Mouse (Mus musculus) left cerebral cortex, adult 2 months (tissue): ENCODE data around the gene Clec2d. TPM values are rescaled to one million over a fixed set of nuclear protein-coding genes. Genes with fewer than 3 reads are reported as not detected.

Experiments
- DNase-seq, 2 experiments: peaks; one replicate each; pipeline ENCODE4 v3.0.0; 2021 to 2022; ENCODE audit warnings: low spot score in 2 of 2, mixed read lengths in 1 of 2; ENCODE audit errors: extremely low spot score in 1 of 2
- H3K27ac ChIP-seq: fragments of 200-600 bp; 2 replicates; pipeline ENCODE4 v1.8.1; 2022
- H3K4me3 ChIP-seq: fragments of 200-600 bp; 2 replicates; pipeline ENCODE4 v1.8.1; 2022
- CTCF ChIP-seq: fragments of 200-600 bp; IDR thresholded peaks from 2 replicates; pipeline ENCODE4 v1.8.1; 2022; ENCODE audit warnings: antibody characterized with exemption, mild to moderate bottlenecking, moderate library complexity
- intact Hi-C: fragments of 180-260 bp; cut with DNase I; formaldehyde crosslinking; loops from one replicate; pipeline ENCODE4 v1.15.1; 2025
- long read RNA-seq, 2 experiments: library from polyadenylated mRNA; stranded (forward); transcript quantifications; one replicate each; pipeline ENCODE4 v2.0.0; 2021; ENCODE audit warnings: borderline mapping rate in 2 of 2
- total RNA-seq, 2 experiments: library from RNA; stranded (reverse); gene quantifications; 2 replicates each; pipeline ENCODE4 v1.2.3; 2021

Clec2d gene
- 1 to 10 TPM; 4.7 to 8.4 TPM for total RNA-seq
- long read RNA-seq, experiment 1 = 0 reads
- long read RNA-seq, experiment 2 = 0 reads

DNA sequence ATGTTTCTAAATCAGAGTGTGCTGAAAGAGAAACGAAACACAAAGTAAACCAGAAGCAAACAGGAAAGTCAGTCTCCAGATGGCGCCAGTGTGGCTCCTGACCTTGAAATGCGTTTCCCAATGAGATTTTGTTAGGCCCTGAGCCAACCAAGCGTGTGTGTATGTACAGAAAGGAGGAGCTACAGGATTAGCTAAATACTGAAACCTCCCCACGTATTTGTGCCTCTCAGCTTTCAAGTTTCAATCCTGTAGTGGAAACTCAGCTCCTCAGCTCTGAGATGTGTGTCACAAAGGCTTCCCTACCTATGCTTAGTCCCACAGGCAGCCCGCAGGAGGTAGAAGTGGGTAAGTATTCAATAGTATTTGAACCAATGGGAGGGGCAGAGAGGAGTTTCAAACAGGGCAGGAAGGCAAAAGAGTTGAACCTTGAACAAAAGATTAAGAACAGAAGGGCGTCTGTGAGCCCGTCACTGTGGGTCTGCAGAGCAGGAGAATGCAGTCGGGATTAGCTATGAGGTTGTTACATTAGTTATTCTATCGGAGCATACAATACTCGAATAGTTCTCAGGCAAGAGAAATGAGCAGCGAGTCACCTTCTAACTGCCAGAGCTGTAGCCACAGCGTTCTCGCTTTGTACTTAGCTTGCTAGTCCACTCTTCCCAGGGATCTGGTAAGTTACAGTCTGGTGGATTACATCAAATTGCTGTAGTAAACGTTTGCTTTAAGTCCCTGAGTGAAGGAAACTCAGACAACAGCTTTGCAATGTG, at the start of gene Clec2d:
TSS of gene Clec2d (plus strand) at position 213 of the 767 bp plus-strand sequence.
- Histone ChIP-seq H3K4me3 (peak within 1 kb of the TSS; percentile 35), H3K27ac (peak within 1 kb of the TSS; percentile 86)
- intact Hi-C loops = loop anchor here (1.0 to 10.0 kb wide), 4 partner anchors 58 to 286 kb away; partner anchors contain the start of gene BC035044
- DNase-seq = peak; percentile 16 to 19
- peak; percentile 40 for TF ChIP-seq CTCF

DNA sequence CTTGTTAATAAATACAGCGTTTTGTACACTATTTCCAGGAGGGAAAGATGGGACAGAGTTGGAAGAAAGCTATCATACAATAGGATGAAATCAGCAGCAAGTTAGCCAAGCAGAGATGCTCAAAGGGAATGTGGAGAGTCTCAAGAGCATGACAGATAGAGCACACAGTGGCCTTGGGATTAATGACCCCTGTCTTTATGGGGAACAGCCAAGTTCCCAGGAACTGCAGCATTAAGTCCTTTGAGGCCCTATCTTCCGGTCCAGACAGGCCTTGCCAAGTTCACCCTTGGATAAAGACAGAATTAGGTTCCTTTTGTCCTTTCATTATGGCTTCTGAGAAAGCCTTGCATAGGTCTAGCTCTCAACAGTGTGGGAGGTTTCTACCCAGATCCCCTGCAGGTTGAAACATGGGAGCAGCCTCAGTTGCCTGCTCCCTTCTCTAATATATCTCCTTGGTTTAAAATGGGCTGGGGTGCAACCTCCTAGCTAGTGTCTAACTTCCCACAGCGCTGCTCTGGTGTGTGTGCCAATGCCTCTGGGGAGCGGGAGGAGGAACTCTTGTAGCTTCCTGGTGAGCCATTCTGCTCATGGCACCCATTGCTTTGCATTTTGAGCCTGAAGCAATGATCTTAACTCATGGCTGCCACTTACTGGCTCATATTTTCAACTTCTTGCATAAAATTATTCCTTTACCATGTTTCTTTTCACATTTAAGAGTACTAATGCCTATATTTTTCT, 47.6 kb upstream of the Clec2d start:
- intact Hi-C loops = no loop called here
- DNase-seq = no peak
- H3K27ac ChIP-seq = no peak overlapping the region
- no peak for TF ChIP-seq CTCF
- H3K4me3 ChIP-seq = no peak overlapping the region

DNA sequence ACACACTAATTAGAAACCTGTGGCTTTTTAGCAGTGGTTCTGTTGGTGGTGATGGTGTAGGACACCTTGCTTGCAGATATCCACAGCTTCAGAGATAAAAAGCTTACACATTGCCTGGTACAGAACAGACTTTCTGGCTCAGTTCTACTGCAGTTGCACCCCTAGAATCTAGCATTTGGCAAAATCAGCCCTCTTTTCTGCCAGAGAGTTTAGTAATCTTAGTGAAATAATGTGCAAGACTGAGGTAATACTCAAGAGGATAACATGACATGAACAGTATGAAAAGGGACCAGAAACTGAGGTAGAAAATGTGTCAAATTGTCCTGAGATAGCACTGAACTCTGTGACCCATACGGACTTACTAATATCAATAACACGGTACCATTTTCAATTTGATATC, 33.6 kb upstream of the Clec2d start:
- no peak for DNase-seq
- intact Hi-C loops = no loop called here
- TF ChIP-seq CTCF = no peak
- H3K27ac ChIP-seq = no peak overlapping the region
- no peak overlapping the region for H3K4me3 ChIP-seq

DNA sequence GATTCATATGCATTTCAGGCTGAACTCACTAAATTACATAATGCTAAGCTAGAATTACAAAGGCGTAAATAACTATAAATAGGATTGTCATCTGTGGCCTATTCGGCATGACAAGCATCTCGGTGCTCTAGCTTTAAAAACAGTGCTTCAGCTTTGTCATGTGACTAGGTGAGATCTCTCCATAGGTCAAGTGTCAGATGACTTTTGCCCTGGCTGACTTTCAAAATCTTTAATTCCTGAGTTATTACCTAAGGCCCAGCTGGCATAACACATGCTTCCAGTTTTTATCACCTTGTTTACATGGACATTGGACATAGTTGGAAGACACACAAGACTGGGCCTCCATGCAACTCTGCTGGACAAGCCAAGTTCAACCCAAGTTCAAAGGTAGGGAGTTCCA, 20.3 kb upstream of the Clec2d start:
- intact Hi-C loops = no loop called here
- no peak for DNase-seq
- Histone ChIP-seq H3K4me3 (no peak overlapping the region), H3K27ac (no peak overlapping the region)
- TF ChIP-seq CTCF = no peak

DNA sequence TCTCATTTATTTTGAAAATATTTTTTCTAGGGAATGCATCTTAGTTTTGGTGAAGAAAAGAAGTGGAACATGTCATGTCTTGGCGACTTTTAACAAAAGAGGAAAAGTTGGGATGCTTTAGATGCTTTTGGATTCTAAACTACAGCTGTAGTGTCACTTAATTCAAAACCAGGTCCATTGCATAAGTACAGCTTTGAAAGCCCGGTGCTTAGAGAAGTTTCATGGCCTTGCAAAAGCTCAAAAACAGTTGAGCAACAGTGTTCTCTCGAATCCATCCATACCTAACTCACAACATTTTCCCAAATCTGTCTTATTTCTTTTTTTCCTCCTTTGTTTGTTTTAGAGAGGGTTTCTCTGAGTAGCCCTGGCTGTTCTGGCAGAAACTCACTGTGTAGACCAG, 19.3 kb upstream of the Clec2d start:
- H3K4me3 ChIP-seq = no peak overlapping the region
- no peak overlapping the region for H3K27ac ChIP-seq
- intact Hi-C loops = no loop called here
- TF ChIP-seq CTCF = no peak
- DNase-seq = no peak

DNA sequence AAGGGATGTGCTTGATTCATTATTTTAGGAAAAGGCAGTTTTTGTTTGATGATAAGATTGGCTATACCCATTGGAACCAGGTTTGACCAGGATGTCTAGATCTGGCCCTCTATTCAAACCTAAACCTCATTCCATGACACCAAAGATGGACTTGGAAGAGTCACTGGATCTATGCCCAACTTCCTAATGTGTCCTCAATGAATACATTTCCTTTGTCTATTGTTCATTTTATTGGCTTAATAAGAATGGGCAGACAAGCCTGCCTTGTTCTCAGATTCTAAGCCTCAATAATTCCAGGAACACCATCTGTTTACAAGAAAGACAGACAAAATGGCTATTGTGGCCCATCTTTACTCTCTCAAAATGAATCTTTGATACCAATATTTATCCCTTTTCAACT, 18.5 kb upstream of the Clec2d start:
- DNase-seq = no peak
- no peak overlapping the region for H3K27ac ChIP-seq
- no peak for TF ChIP-seq CTCF
- intact Hi-C loops = no loop called here
- H3K4me3 ChIP-seq = no peak overlapping the region

DNA sequence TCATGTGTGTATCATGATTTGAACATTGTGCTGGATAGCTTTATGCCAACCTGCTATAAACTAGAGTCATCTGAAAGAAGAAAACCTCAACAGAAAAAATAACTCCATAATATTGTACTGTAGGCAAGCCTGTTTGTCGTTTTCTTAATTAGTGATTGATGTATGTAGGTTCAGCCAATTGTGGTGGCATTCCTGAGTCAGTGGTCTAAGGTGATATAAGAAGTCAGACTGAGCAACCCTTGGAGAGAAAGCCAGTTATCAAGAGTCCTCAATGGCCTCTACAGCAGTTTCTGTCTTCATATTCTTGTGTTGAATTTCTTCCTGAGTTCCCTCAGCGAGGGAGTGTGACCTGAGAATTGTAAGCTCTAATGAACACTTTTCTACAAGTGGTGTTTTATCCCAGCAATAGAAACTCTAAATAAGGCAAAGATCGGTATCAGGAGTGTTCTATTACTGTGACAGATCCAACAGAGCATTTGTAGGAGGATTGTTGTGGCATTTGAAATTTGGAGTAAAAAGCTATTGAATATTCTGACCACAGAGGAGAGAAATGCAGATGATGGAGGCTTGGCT, 17.7 kb upstream of the Clec2d start:
- H3K27ac ChIP-seq = no peak overlapping the region
- intact Hi-C loops = no loop called here
- H3K4me3 ChIP-seq = no peak overlapping the region
- TF ChIP-seq CTCF = no peak
- DNase-seq = no peak

DNA sequence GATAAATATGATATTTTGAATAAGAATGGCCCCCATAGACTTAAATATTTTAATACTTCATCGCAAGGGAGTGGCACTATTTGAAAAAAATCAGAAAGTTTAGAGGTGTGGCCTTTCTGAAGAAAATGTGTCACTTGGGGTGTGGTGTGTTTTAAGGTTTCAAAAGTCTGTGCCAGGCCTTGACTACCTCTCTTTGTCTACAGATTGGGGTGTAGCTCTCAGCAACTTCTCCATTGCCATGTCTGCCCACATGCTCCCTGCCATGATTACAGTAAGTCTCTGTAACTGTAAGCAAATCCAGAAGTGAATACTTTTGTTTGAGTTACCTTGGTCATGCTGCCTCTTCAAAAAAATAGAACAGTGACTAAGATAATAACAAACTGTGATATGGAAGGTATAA, 16.8 kb upstream of the Clec2d start:
- TF ChIP-seq CTCF = no peak
- Histone ChIP-seq H3K27ac (no peak overlapping the region), H3K4me3 (no peak overlapping the region)
- no peak for DNase-seq
- intact Hi-C loops = no loop called here

DNA sequence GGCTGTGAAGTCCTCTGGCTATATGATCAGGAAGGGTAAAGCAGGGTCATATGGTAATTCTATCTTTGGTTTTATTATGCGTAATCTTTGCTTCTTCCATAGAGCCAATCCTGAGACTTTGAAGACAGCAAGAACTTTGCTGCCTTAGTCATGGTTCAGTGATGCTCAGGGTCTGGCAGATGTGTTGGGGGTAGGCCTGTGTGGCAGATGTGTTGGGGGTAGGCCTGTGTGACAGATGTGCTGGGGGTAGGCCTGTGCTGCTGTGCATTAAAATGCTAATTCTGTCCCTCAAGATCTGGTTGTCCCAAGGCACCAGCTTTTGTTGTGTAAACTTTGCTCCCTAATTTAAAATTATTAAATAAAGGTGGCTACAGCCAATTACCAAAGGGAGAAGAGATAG, 9.5 kb upstream of the Clec2d start:
- H3K4me3 ChIP-seq = no peak overlapping the region
- intact Hi-C loops = no loop called here
- DNase-seq = no peak
- no peak for TF ChIP-seq CTCF
- no peak overlapping the region for H3K27ac ChIP-seq

DNA sequence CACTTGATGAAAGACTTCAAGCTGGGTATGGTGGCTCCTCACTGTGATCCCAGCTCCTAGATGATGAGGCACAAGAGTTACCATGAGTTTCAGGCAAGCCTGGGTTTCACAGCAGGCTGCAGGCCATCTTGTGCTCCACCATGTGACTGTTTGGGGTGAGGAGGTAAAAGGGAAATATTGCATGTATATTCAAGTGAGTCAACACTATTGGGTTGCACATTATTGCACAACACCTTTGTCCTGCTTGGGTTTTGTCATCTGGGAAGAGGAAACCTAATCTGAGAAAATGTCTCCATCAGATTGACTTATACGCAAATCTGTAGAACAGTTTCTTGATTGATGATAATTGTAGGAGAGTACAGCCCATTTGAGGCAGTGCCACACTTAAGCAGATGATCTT, 8.7 kb upstream of the Clec2d start:
- TF ChIP-seq CTCF = no peak
- DNase-seq = no peak
- Histone ChIP-seq H3K4me3 (no peak overlapping the region), H3K27ac (no peak overlapping the region)
- intact Hi-C loops = no loop called here

DNA sequence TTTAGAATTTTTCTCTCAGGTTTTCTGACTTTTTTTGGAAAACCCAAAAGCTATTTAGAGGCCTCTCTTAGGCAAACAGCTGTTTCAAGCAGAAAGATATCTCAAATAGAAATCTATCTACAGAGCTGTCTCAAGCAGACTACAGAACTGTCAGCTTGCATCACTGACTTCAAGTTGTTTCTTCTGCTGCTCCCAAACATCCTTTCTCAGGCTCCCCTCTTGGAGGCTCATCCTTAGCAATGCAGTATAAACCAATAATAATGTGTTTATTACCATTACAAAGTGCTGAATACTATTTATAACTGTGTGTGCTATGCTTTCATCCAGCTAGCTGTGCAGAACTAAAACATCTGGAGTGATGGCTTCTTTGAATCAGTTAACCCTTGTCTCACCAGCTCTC, 5.6 kb upstream of the Clec2d start:
- no peak overlapping the region for H3K27ac ChIP-seq
- DNase-seq = no peak
- TF ChIP-seq CTCF = no peak
- H3K4me3 ChIP-seq = no peak overlapping the region
- intact Hi-C loops = no loop called here

DNA sequence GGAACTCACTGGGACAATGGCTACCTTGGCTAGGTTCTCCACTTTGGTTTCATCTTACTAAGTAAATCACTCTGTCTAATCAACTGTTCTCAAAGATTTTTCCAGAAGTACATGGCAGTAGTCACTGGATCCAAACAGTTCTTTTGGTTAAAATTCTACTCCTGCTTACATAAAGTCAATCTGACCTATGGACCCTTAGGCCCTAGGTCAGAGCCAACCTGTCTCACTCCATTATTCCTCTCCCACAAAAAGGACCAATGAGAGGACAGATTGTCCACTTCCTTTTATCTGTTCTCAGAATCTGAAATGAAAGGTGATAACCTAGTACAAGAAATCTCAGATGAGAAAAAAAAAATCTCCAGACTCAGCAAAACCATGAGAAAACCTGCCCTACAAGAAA, 4.8 kb upstream of the Clec2d start:
- DNase-seq = no peak
- Histone ChIP-seq H3K27ac (no peak overlapping the region), H3K4me3 (no peak overlapping the region)
- no peak for TF ChIP-seq CTCF
- intact Hi-C loops = no loop called here

DNA sequence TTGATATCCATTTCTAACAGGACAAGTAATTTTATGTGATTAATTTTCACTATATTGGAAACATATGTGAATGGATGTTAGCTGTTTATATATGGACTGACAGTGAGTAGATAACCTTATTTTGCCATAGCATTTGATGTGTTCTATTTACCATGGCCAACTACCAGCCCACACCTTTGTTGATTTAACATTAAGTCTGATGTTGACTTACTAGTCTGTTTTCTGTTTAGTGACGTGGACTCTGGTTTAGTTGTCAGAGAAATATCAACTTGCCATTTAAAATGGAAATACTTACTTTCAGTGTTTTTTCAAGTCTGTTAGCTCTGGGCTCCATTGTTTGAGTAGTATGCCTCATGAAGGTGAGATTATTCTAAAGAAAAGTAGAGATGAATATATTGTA, 3.8 kb upstream of the Clec2d start:
- Histone ChIP-seq H3K27ac (no peak overlapping the region), H3K4me3 (no peak overlapping the region)
- intact Hi-C loops = no loop called here
- no peak for TF ChIP-seq CTCF
- no peak for DNase-seq
